Mouse (Mus musculus) embryonic stem cell, embryonic (primary cell): ENCODE data around the gene Mrpl34.

Source experiments
- CTCF ChIA-PET, 4 experiments: fragments of 300-600 bp in 2 of 4; fragments of 350-600 bp in 2 of 4; sonication (Branson Sonifier 250); formaldehyde crosslinking; loops; one replicate each; lab custom pipeline; 2022; ENCODE audit warnings: inconsistent platforms in 2 of 4; lab: Charles Lee
- POLR2A ChIA-PET, 4 experiments: fragments of 300-600 bp in 2 of 4; fragments of 350-600 bp in 2 of 4; sonication (Branson Sonifier 250); formaldehyde crosslinking; loops; one replicate each; lab custom pipeline; 2022; ENCODE audit warnings: antibody characterized with exemption in 4 of 4, inconsistent platforms in 1 of 4; lab: Charles Lee

The Mrpl34 gene

DNA sequence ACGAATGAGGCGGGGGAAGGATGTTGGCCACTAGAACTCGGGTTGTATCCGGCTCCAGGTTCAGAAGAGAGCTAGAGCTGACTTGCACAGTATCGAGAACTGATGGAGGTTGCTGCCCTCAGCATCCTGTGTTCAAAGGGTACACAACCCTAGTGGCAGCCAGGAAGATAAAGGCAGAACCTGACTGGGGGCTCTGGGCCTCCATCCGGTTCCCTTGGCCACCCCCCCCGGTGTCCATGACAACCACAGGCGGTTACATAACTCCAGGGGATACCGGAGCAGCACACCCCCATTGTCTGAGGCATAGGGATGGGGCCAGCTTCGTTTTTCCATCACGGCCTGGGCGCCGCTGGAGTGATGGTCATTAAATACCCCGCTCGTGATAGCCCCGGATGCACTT, 2.0 kb upstream of the Mrpl34 start:
- ChIA-PET POLR2A (interaction anchor here in 3 of 4 experiments (0.6 to 3.2 kb wide), 13 partner anchors 21 to 623 kb away, joined by 3 to 14 read pairs (median 3); partner anchors contain the start of genes Ano8 (in 1 of the 3), Arrdc2 (in 1 of the 3), Ccdc194 (in 1 of the 3) and Gtpbp3 (in 1 of the 3)), CTCF (interaction anchor here in 2 of 4 experiments (0.6 to 2.8 kb wide), 3 partner anchors 15 to 67 kb away, joined by 4 to 16 read pairs (median 7); no protein-coding TSS in a partner anchor)

GRCm38 (mm10) chr8:71463188-71464033, 1.3 kb upstream of the Mrpl34 start, which contains the start of gene Abhd8:
Gene Abhd8 (minus strand): TSS chr8:71463655.
- CTCF ChIA-PET: interaction anchor here in 2 of 4 experiments (0.6 to 2.8 kb wide), 14 partner anchors 12 to 567 kb away, joined by 3 to 16 read pairs (median 5); partner anchors contain the start of genes Rpl18a (in 1 of the 2), Slc27a1 (in 1 of the 2) and Tmem221 (in 1 of the 2)

DNA sequence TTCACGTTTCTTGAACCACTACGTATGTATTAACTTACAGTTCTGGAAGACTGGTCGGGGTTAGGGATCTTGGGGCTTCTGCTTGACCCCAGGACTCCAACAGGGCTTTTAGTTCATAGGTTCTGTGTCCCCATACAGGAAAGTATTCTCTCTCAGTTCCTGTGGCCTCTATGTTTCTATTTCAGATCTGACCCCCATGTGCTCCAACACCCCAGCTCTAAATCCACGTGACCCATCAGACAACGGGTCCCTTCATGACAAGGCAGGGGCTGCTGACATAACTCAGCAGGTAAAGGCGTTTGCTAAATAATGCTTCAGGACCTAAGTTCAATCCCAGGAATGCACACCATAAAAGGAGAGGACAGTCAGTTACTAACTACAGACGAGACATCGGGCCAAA, 974 bp downstream of the Mrpl34 start:
- ChIA-PET CTCF (interaction anchor here in 2 of 4 experiments (0.6 to 1.5 kb wide), 2 partner anchors 24 to 55 kb away, joined by 3 to 4 read pairs; no protein-coding TSS in a partner anchor), POLR2A (interaction anchor here in 3 of 4 experiments (1.1 to 3.2 kb wide), 11 partner anchors 12 to 104 kb away, joined by 3 to 18 read pairs (median 6); partner anchors contain the start of genes Gtpbp3 (in 2 of the 3) and Ano8 (in 1 of the 3))

More at GRCm38 (mm10) chr8:71463188-71464033, 1.3 kb upstream of the Mrpl34 start, which contains the start of gene Abhd8:
- POLR2A ChIA-PET: interaction anchor here (0.7 to 3.2 kb wide), 26 partner anchors 14 to 643 kb away, joined by 3 to 18 read pairs (median 4); partner anchors contain the start of genes Gtpbp3 (in 2 of the 4), Rpl18a (in 2 of the 4), Ankle1 (in 1 of the 4) and Ano8 (in 1 of the 4)

GRCm38 (mm10) chr8:71466198-71466597, 1.4 kb downstream of the Mrpl34 start:
- CTCF ChIA-PET: no interaction called here
- POLR2A ChIA-PET: interaction anchor here in 1 of 4 experiments (2.4 kb wide), 1 partner anchor 23 kb away, joined by 13 read pairs; the partner anchor contains the start of gene Gtpbp3

DNA sequence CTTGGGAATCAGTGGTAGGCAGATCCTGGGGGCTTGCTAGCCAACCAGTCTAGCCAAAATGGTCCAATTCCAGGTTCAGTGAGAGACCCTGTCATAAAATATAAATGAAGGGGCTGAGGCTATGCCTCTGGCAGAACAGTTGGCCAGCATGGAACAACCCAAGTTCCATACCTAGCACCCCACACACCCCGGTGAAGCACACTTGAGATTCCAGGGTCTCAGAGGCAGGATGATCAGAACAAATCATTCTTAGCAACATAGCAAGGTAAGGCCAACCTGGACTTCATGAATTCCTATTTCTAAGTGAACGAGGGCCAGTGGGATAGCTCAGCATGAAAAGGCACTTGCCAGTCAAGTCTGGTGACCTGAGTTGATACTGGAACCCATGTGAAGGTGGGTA, 2.4 kb downstream of the Mrpl34 start:
- CTCF ChIA-PET: interaction anchor here in 3 of 4 experiments (0.5 to 1.3 kb wide), 3 partner anchors 11 to 505 kb away, joined by 3 to 5 read pairs (median 4); no protein-coding TSS in a partner anchor
- POLR2A ChIA-PET: interaction anchor here in 1 of 4 experiments (0.9 to 1.3 kb wide), 2 partner anchors 10 to 43 kb away, joined by 3 to 4 read pairs; no protein-coding TSS in a partner anchor

DNA sequence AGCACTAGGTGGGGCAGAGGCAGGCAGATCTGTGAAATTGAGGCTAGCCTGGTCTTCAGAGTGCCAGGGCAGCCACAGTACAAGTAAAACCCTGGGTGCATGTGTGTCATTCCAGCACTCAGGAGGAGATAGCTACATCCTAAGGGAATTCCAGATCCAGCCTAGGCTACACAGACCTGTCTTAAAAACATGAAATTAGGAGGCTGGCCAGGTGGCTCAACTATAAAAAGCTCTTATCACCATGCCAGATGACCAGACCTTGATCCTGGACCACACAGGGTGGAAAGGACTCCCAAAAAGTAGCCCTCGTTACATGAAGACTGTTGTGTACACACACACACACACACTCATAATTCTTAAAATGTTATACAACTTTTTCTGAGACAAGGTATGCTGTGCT, 3.2 kb downstream of the Mrpl34 start:
- ChIA-PET POLR2A (interaction anchor here in 3 of 4 experiments (0.6 to 2.8 kb wide), 9 partner anchors 11 to 220 kb away, joined by 3 to 18 read pairs (median 4); partner anchors contain the start of genes Ankle1 (in 1 of the 3) and Insl3 (in 1 of the 3)), CTCF (interaction anchor here (0.7 to 2.0 kb wide), 8 partner anchors 9 to 504 kb away, joined by 3 to 5 read pairs (median 4); partner anchors contain the start of gene Slc27a1 (in 1 of the 4))

DNA sequence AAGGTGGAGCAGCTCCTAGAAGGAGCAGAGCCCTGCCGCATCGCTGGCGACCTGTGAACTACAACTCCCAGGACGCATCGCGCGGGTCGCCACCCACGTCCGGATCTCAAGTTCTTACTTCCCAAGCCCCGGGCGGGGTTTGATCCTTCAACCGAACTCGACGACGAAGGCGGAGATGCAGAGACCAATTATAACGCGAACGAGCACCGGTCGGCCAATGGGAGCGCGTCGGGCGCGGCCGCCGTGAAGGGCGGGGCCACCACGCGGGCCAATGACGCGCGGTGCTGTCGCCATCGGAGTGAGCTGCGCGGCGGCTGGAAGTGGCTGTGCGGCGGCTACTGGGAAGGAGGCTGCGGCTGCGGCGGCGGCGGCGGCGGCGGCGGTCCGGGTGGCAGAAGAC, 4.2 kb downstream of the Mrpl34 start, which contains the start of gene Dda1:
Dda1 (plus strand) TSS at position 284 of the 400 bp plus-strand sequence.
- ChIA-PET POLR2A (interaction anchor here in 3 of 4 experiments (0.6 to 2.8 kb wide), 22 partner anchors 9 to 571 kb away, joined by 3 to 18 read pairs (median 3); partner anchors contain the start of genes Ankle1 (in 1 of the 3), Gtpbp3 (in 1 of the 3), Mvb12a (in 1 of the 3) and Rpl18a (in 1 of the 3)), CTCF (interaction anchor here in 3 of 4 experiments (0.5 to 2.0 kb wide), 10 partner anchors 8 to 519 kb away, joined by 3 to 7 read pairs (median 4); partner anchors contain the start of gene Slc27a1 (in 1 of the 3))

GRCm38 (mm10) chr8:71469411-71469810, 4.7 kb downstream of the Mrpl34 start:
- ChIA-PET CTCF (interaction anchor here (0.5 to 2.0 kb wide), 9 partner anchors 8 to 519 kb away, joined by 3 to 7 read pairs (median 5); no protein-coding TSS in a partner anchor), POLR2A (interaction anchor here in 3 of 4 experiments (0.6 to 2.8 kb wide), 22 partner anchors 8 to 572 kb away, joined by 3 to 18 read pairs (median 3); partner anchors contain the start of genes Gtpbp3 (in 1 of the 3), Mvb12a (in 1 of the 3), Rpl18a (in 1 of the 3) and Slc27a1 (in 1 of the 3))

GRCm38 (mm10) chr8:71470146-71470912, 5.6 kb downstream of the Mrpl34 start:
- CTCF ChIA-PET: interaction anchor here in 1 of 4 experiments (0.9 kb wide), 1 partner anchor 49 kb away, joined by 3 read pairs; no protein-coding TSS in a partner anchor
- POLR2A ChIA-PET: interaction anchor here in 2 of 4 experiments (0.6 to 2.8 kb wide), 5 partner anchors 9 to 573 kb away, joined by 3 to 18 read pairs (median 4); partner anchors contain the start of gene Rpl18a (in 1 of the 2)

- POLR2A ChIA-PET: interaction anchor here in 1 of 4 experiments (0.6 to 1.9 kb wide), 2 partner anchors 9 to 33 kb away, joined by 4 to 6 read pairs; no protein-coding TSS in a partner anchor
- CTCF ChIA-PET: no interaction called here
Measured at GRCm38 (mm10) chr8:71470913-71471255, 6.1 kb downstream of the Mrpl34 start.

GRCm38 (mm10) chr8:71471861-71472260, 7.1 kb downstream of the Mrpl34 start:
- CTCF ChIA-PET: no interaction called here

GRCm38 (mm10) chr8:71472601-71473386, 8.0 kb downstream of the Mrpl34 start:
- POLR2A ChIA-PET: interaction anchor here in 2 of 4 experiments (1.3 to 1.4 kb wide), 2 partner anchors 11 to 35 kb away, joined by 3 to 4 read pairs; no protein-coding TSS in a partner anchor
- CTCF ChIA-PET: interaction anchor here in 1 of 4 experiments (1.0 kb wide), 1 partner anchor 12 kb away, joined by 3 read pairs; no protein-coding TSS in a partner anchor

More at GRCm38 (mm10) chr8:71471861-71472260, 7.1 kb downstream of the Mrpl34 start:
- POLR2A ChIA-PET: interaction anchor here in 2 of 4 experiments (1.1 to 1.4 kb wide), 2 partner anchors 11 to 12 kb away, joined by 3 to 7 read pairs; no protein-coding TSS in a partner anchor

- ChIA-PET POLR2A (interaction anchor here in 3 of 4 experiments (0.8 to 1.5 kb wide), 6 partner anchors 10 to 70 kb away, joined by 3 to 4 read pairs (median 3); partner anchors contain the start of gene Mrpl34 (in 1 of the 3)), CTCF (interaction anchor here in 1 of 4 experiments (0.6 to 1.3 kb wide), 3 partner anchors 10 to 89 kb away, joined by 3 read pairs; partner anchors contain the start of gene Mrpl34)
Measured at GRCm38 (mm10) chr8:71474344-71474743, 9.6 kb downstream of the Mrpl34 start.

- ChIA-PET POLR2A (interaction anchor here in 3 of 4 experiments (0.8 to 1.6 kb wide), 5 partner anchors 10 to 129 kb away, joined by 3 to 4 read pairs (median 3); partner anchors contain the start of gene Mrpl34 (in 1 of the 3)), CTCF (interaction anchor here in 1 of 4 experiments (1.0 to 2.1 kb wide), 4 partner anchors 10 to 90 kb away, joined by 3 to 17 read pairs (median 6); partner anchors contain the start of gene Mrpl34)
Measured at GRCm38 (mm10) chr8:71474785-71475701, 10.3 kb downstream of the Mrpl34 start.
